Mouse (Mus musculus) ES-Bruce4 (cell line): Measurements from ENCODE around the gene Hcst. TPM values are rescaled to one million over a fixed set of nuclear protein-coding genes. Genes with fewer than 3 reads are reported as not detected.

Experiments
- H3K27ac ChIP-seq: 2 replicates; pipeline ENCODE4 v1.5.1; 2012; ENCODE audit warnings: low read length, inconsistent platforms; ENCODE audit not compliant: insufficient read depth
- H3K27me3 ChIP-seq: 2 replicates; pipeline ENCODE4 v1.6.1; 2012; ENCODE audit warnings: mild to moderate bottlenecking, low read length, inconsistent platforms; ENCODE audit not compliant: control insufficient read depth, poor library complexity, insufficient read depth, severe bottlenecking
- H3K36me3 ChIP-seq: 2 replicates; pipeline ENCODE4 v1.6.1; 2012; ENCODE audit warnings: inconsistent platforms, mild to moderate bottlenecking, low read length, moderate library complexity; ENCODE audit not compliant: control insufficient read depth, poor library complexity, insufficient read depth, severe bottlenecking
- H3K4me1 ChIP-seq: one replicate; pipeline ENCODE4 v1.8.1; 2011; ENCODE audit warnings: low read length; ENCODE audit not compliant: control insufficient read depth, insufficient read depth
- H3K4me3 ChIP-seq: 2 replicates; pipeline ENCODE4 v1.5.1; 2011; ENCODE audit warnings: low read depth, mild to moderate bottlenecking, low read length
- H3K9ac ChIP-seq: 2 replicates; pipeline ENCODE4 v1.6.1; 2012; ENCODE audit warnings: low read depth, mild to moderate bottlenecking, inconsistent platforms; ENCODE audit not compliant: poor library complexity, severe bottlenecking
- H3K9me3 ChIP-seq: replicated peaks from 2 replicates; pipeline ENCODE4 v1.6.1; 2012; ENCODE audit warnings: mild to moderate bottlenecking, low read length, inconsistent platforms; ENCODE audit not compliant: control insufficient read depth, poor library complexity, insufficient read depth, severe bottlenecking
- CTCF ChIP-seq: IDR thresholded peaks from one replicate; pipeline ENCODE4 v1.8.1; 2011; ENCODE audit warnings: low read depth, low read length
- EP300 ChIP-seq: IDR thresholded peaks from 2 replicates; pipeline ENCODE4 v1.6.1; 2011; ENCODE audit warnings: low read depth, low read length; ENCODE audit not compliant: insufficient read depth
- POLR2A ChIP-seq: IDR thresholded peaks from one replicate; pipeline ENCODE4 v1.8.1; 2011; ENCODE audit warnings: low read length; ENCODE audit not compliant: insufficient read depth
- polyA plus RNA-seq: library from polyadenylated mRNA; stranded (reverse); fragments of >200 nt; gene quantifications from 2 replicates; pipeline ENCODE4 v1.2.4, GENCODE M21; 2011; ENCODE audit warnings: low read depth; ENCODE audit not compliant: missing spikeins, insufficient read depth, insufficient read length

Gene Hcst
- polyA plus RNA-seq, 1 experiment, result not detected

- Histone ChIP-seq H3K9me3 (peaks cover 9% of the 10 kb centered on the region), H3K4me1 (peaks cover 8% of the 10 kb centered on the region), H3K9ac (no peak overlapping the region), H3K4me3 (no peak overlapping the region), H3K36me3 (peaks cover 19% of the 10 kb centered on the region), H3K27ac (no peak overlapping the region), H3K27me3 (no peaks in the 10 kb centered on the region)
- no peak for TF ChIP-seq EP300
- no peak for TF ChIP-seq CTCF
- TF ChIP-seq POLR2A, result no peak
Measured at GRCm38 (mm10) chr7:30450241-30450640, 30.6 kb upstream of the Hcst start.

DNA sequence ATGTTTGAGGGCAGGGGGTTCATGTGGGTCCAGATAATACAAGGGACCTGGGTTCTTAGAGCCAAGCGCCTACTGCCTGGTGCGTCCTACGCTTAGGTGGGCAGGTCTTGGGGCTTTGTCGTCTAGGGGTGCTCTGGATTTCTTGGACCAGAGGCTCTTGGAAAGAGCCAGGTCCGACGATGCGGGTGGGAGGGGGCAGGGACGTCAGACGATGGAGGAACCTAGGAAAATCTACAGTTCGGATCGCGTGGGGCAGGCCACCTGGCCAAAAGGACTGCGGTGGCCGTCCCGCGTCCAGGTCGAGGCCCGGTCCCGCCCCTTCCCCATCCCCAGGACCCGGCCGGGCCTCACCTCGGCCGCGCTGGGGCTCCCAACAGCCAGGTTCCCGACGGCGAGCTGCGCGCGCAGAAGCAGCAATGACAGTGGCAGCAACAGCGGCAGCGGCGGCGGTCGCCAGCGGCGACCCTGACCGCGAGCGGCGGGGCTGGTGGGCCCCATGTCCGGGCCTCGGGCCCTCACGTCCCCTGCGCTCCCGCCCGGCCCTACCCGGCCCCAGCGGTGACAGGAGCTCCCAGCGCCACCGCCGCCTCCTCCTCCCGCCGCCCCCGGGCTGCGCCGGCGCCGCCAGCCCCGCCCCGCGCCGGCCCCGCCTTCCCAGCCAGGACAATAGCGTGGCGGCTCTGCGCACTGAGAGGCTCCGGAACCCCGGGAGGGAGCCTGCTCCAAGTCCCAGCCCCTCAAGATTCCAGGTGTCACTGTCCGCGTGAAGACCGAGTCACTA lies 25.5 kb upstream of the Hcst start, which contains the start of gene Aplp1:
Aplp1 (minus strand) TSS at position 565 of the 781 bp plus-strand sequence.
- Histone ChIP-seq H3K9ac (peak within 1 kb of the TSS; percentile 29), H3K36me3 (peaks cover 11% of the 10 kb centered on the region; the same call in 1 of the 2 replicates), H3K9me3 (peaks cover 9% of the 10 kb centered on the region), H3K4me1 (no peaks in the 10 kb centered on the region), H3K4me3 (peak within 1 kb of the TSS; percentile 58), H3K27ac (peak within 1 kb of the TSS; percentile 40), H3K27me3 (no peaks in the 10 kb centered on the region)
- TF ChIP-seq CTCF, result no peak
- TF ChIP-seq EP300, result 0 out of 2 replicates have a peak, but pooled peaks have one; percentile 53

GRCm38 (mm10) chr7:30444154-30444970 lies 24.7 kb upstream of the Hcst start:
- Histone ChIP-seq H3K36me3 (peaks cover 4% of the 10 kb centered on the region; the same call in 1 of the 2 replicates), H3K4me3 (peak overlapping the region; percentile 57), H3K9ac (peak overlapping the region; percentile 29), H3K4me1 (no peaks in the 10 kb centered on the region), H3K27ac (no peak overlapping the region), H3K27me3 (no peaks in the 10 kb centered on the region), H3K9me3 (peaks cover 9% of the 10 kb centered on the region)
- TF ChIP-seq POLR2A (no peak), EP300 (no peak), CTCF (no peak)

DNA sequence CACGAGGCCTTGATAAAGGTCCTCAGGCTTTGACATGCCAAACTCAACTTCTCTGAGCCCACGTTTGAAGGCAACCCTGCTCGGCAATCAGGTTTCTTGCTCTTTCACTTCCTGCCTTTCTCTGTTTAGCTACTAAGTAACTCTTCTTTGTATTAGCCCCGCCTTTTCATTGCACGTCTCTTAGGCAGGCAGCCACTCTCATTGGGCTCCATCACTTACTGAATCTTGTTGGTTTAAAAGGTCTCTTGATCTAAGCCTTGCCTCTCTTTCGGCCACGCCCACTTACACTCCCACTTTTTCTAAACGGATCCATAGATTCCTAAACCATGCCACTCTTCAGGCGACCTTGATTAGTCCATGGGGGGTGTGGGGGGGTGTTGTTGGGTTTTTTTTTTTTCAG lies 24.0 kb upstream of the Hcst start:
- Histone ChIP-seq H3K36me3 (peaks cover 4% of the 10 kb centered on the region; the same call in 1 of the 2 replicates), H3K9ac (no peak overlapping the region), H3K27ac (no peak overlapping the region), H3K4me3 (no peak overlapping the region), H3K9me3 (peaks cover 9% of the 10 kb centered on the region), H3K4me1 (peaks cover 1% of the 10 kb centered on the region), H3K27me3 (no peaks in the 10 kb centered on the region)
- no peak for TF ChIP-seq CTCF
- TF ChIP-seq EP300, result no peak
- no peak for TF ChIP-seq POLR2A

DNA sequence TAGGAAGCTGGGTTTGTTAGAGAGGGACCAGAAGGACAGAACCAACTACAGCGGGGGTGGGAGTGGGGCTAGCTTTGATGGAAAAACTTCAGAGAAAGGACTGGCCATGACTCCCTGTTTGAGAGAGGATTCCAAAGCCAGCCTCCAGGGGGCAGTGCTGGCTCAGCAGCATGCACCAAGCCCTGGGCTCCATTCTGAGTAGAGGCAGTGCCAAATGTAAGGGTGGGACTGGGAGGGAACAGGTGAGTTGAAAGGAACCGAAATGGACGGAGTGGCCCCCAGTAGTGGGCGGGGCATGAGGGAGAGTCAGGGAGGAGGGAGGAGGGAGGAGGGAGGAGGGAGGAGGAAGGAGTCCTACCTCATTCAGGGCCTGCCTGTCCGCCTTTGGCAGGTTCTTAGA lies 21.0 kb upstream of the Hcst start:
- H3K27me3 ChIP-seq, result no peaks in the 10 kb centered on the region
- no peaks in the 10 kb centered on the region for H3K9me3 ChIP-seq
- TF ChIP-seq CTCF, result peak; percentile 92
- no peak for TF ChIP-seq POLR2A
- peak; percentile 50; the same call in 1 of the 2 replicates for TF ChIP-seq EP300
- H3K4me1 ChIP-seq, result peaks cover 1% of the 10 kb centered on the region
- no peaks in the 10 kb centered on the region for H3K36me3 ChIP-seq
- H3K27ac ChIP-seq, result peak overlapping the region; percentile 65
- H3K4me3 ChIP-seq, result peak overlapping the region; percentile 53
- peak overlapping the region; percentile 23 for H3K9ac ChIP-seq

DNA sequence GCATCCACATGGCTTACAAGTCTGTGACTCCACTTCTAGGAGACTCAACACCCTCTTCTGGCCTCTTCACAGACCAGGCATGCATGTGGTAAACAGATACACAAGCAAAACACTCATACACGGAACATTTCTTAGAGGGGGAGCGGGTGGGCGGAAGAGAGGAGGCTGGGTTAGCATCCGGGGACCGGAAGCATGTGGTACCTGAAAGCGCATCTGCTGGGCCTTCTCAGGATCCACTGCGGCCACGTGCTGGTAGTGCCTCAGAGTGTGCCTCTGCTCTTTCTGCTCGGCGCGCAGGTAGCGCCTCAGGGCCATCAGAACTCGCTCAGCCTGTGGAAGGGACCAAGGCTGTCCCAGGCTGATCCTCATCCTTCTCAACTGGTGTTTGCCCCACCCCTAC lies 20.1 kb upstream of the Hcst start:
- TF ChIP-seq CTCF, result no peak
- TF ChIP-seq POLR2A, result no peak
- no peak for TF ChIP-seq EP300
- peaks cover 1% of the 10 kb centered on the region for H3K4me1 ChIP-seq
- peak overlapping the region; percentile 23 for H3K9ac ChIP-seq
- H3K36me3 ChIP-seq, result 0 out of 2 replicates have a peak, but pooled peaks cover 2% of the 10 kb centered on the region
- H3K4me3 ChIP-seq, result peak overlapping the region; percentile 53
- H3K27ac ChIP-seq, result peak overlapping the region; percentile 65
- H3K27me3 ChIP-seq, result no peaks in the 10 kb centered on the region
- H3K9me3 ChIP-seq, result no peaks in the 10 kb centered on the region
